Mouse (Mus musculus) frontal cortex, postnatal 14 days (tissue): Measurements from ENCODE around the gene Cmtm7.
"Not testable (repeated sequence)": the region's sequence is repeated elsewhere in the genome, so short reads cannot be mapped to it uniquely, and the experiment has no call there.

Experiments
- DNase-seq, 2 experiments: peaks; one replicate each; pipeline ENCODE4 v3.0.0; 2022; ENCODE audit warnings: low spot score in 2 of 2

Cmtm7 gene

DNA sequence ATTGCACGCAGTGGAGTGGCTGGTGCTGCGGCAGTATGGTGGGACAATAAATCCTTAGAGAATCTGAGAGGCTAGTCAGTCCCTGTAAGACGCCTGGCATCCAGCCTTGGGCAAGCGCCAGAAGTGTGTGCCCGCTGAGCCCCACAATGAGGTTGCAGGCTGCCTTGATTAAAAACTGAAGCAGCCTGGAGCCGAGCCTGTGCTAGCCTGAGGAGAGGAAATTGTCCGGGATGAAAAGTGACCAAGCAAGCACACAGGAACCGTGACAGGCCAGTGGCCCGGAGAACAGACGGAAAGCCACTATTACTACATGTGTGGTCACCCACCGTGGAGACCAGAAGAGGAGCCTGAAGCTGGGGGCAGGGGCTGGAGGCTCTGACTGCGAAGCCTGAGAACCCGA is 14.6 kb downstream of the Cmtm7 start:
- DNase-seq: peak; percentile 53 to 69

DNA sequence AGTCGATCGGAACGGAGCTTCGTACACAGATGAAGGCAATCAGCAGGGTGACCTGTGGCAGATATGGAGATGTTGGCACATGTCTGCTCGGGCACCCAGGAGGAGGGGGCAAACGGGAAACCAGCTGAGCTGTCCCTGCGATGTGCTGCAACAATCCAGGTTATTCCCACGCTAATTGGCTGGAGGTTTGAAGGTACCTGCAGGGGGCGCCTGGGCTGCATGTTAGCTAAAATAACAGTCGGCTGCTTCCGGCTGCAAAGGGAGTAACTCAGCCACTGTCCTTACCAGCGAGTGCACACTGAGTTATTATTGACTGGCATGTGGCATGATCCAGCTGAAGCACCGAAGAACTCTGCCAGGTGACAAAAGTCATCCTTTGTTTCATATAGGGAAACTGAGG is 18.3 kb downstream of the Cmtm7 start:
- no peak for DNase-seq

DNA sequence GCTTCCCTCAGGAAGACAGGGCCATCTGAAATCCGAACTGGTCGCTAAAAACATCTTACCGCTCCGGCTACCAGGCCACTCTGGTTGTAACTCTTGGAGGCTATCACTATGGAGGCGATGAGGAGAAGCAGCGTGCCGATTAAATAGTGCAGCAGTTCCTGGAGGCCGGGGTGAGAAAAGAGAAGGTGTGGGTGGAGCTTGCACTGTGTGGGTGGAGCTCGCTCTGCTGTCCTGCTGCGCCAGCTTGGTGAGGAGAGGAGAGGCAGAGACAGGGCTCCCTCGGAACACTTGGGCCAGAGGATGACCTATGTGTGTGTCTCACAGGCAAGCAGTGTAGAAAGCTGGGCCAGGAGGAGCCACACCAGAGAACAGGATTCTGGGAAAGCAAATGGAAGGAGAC is 19.8 kb downstream of the Cmtm7 start:
- no peak for DNase-seq

DNA sequence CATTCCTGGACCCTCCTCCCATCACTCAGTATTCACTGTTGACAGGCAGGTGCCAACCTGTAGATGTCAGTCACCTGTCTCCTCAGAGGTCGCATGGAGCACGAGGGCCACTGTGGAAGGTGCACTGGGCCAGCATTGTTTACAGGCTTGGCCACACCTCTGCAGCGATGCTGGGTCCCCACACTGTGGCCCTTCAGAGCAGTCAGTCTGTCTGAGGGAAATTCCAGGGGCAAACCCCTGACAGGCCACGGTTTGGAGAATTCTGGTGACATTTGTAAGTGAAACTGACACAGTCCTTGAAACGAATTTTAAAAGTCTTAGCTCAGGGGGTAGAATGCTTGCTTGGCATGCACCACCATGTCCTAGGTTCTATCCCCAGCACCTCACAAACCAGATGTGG is 21.3 kb downstream of the Cmtm7 start:
- no peak for DNase-seq

DNA sequence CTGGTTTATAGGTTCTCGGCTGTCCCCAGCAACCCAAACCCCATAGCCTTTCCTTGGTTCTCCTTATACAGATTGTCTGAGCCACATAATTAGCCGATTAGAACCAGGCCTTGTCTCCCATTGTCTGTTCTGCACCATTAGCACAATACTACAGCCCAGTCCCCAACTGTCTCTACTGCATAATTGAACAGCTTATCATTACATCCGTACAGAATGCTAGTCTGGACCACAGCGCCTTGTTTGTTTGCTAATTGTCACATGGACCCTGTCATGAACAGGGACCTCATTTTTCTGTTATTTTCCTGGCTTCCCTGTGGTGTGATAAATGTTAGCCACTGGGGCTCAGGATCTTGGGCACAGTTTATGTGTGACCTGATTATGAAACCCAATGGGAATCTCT is 21.8 kb downstream of the Cmtm7 start:
- no peak for DNase-seq

DNA sequence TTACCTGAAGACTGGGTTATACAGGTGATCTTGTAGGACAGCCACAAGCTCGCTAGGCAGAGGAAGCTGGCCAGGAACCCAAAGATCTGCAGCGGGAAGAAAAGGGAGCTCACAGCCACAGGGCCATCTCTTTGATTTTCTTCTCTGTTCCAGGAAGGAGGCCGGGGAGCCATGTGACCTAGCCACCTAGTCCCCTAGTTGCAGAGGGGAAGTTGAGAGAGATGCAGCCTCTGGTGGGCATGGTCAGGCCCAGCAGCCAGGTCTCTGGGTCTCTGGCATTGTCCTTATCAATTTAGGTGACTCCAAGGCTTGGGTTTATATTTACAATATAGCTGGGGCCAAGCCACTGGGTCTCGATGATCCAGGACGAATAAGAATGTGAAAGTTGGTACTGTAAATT is 22.9 kb downstream of the Cmtm7 start:
- DNase-seq: no peak

DNA sequence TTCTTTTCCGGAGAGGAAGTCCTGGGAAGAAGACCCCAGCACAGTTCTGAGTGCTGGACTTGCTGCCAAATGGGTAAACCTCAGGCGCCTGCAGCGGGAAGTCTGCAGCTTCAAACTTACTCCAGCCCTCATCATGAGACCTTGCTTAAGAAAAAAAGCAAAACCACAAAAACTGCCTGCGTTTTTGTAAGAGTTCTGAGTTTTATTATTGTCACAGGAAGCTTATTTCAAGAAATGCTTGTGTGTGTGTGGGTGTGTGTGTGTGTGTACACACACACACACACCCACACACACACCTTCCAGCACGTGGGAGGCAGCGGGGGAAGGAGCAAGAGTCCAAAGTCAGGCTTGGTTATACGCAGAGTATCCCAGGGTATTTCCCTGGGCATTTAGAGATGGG is 23.4 kb downstream of the Cmtm7 start:
- no peak for DNase-seq

DNA sequence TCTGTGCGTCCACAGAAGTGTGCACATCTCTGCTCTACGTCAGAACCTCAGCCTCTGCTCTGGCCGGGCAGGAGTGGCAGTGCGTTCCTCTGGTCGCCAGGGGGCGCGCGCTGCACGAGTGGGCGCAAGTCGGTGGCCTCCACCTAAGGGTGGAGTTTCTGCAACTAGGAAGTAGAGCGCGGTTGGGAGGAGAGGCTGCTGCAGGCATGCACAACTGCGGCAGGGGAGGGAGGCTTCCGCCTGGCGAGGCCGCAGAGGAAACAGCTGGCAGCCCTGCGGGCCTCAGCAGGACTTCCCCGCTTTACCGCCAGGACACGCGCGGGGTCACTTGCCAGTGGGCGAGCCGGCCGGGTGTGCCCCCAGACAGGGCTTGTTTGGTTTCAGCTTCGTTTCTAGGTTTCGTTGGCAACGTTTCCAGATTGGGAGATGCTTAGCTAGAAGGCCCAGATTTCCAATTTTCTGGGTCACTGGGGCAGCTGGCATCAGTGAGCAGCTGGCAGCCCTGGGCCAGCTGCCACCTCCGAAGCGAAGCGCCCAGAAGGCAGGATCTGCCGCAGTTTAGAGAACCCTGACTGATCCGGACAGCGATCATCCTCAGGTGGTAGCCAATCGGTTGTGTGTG is 28.7 kb downstream of the Cmtm7 start:
- peak; percentile 85 to 87 for DNase-seq

DNA sequence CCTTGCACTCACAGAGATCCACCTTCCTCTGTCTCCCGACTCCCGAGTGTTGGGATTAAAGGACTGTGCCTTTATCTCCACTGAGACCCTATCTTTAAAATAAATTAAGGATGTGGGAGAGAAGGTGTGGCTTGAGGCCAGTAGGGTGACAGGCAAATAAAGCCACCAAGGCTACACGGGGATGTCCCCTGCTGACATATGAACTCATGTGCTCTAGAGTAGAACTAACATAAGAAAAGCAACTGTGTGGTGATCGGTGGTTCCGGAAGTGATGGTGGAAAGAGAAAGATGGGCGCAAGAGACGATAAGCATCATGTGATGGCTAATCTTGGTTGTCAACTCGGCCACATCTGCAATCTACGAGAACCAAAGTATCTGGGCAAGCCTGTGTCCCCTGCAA is 29.3 kb downstream of the Cmtm7 start:
- DNase-seq: no peak

DNA sequence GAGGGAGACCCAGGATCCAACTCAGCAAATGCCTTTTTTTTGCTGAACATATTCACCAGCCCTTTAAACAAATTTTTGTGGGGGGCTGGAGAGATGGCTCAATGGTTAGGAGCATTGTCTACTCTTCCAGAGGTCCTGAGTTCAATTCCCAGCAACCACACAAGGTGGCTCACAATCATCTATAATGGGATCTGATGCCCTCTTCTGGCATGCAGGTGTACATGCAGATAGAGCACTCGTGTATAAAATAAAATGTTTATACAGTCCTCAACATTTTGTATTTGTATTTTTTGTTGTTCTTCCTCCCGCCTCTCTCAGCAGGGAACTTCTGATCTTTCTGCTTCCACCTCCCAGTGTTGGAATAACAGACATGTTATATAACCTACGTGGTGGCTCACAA is 30.1 kb downstream of the Cmtm7 start:
- no peak for DNase-seq

DNA sequence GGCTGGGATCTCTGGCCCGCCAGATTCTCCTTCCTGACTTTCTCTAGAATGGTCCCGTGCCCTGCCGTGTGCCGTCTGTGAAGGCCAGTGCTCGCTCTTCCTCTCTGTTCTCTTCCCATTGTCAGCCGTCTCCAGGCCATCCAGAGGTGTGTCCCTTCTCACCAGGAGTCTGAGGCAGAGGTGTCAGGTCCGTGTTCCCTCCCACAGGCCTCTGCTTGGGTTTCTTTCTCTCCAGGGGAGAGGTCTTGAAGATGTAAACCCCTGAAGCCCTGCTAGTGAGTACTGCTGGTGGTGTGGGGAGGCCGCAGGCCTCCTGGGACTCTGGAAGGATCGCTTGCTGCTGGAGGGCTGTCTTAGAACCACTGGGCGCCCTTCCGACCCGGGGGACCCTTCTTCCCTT is 34.2 kb downstream of the Cmtm7 start:
- DNase-seq: no peak

DNA sequence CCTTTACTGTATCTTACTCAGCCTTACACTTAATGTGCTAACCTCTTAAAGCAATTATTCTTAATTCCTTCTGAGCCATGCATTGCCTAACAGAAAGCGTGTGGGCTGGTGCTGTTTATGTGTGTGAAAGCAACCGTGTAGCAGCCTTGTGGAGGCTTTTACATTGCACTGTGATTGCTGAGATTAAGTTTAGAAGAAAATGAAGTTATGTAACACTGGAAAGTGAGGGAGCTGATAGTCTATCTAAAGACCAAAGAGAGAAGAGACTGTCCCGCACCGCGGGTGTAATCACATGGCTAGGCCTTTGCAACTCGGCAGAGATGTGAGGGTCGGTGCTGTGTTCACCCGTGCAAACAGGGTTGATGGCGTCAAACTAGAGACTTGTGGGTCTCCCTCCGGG is 34.6 kb downstream of the Cmtm7 start:
- no peak for DNase-seq

DNA sequence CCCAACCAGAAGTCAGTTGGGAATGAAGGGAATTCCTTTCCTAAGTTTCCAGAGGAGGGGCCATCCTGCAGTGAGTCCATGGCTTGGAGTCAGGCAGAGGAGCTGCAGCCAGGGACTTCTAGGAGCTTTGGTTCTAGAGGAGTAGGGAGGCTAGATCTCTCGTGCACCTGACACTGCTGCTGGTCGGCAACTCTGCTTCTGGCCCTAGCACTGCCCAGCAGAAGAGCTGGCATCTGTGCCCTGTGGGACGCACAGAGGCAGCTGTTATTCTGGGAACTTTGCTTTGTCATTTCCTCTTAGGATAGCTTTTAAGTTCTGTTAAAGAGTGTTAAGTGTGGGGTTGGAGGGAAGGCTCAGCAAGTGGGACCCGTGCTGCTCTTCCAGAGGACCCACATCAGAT is 36.0 kb downstream of the Cmtm7 start:
- no peak for DNase-seq

DNA sequence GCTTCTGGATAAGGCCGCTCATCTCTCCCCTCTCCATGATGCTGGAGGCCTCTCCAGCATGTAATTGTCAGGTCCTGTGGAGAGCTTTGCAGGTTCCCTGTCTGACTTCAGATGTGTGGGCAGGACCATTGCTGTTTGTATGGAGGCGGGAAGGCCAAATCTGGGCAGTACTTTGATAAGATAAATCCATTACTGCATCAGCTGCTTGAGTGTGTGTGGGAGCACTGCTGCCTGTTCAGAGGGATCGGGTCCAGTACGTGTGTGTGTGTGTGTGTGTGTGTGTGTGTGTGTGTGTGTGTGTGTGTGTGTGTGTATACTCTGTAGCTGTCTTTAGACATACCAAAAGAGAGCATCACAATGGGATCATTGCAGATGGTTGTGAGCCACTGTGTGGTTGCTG is 36.5 kb downstream of the Cmtm7 start:
- DNase-seq: no peak

DNA sequence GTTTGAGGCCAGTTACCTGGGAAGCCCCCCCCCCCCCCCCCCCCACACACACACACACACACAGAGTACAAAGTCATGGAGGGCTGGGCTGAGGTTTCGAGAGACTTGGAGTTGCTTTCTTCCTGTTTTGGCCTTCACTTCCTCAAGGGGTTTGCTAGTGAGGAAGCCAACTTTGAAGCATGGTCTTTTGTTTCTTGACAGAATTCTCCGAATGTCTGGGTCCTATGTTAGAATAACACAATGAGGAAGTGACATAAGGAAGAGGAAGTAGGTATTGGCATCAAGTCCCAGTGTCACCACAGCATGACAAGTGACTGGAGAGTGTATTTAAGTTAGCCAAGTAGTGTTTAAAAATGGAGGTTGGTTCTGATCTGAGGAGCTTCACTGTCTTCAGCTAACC is 38.9 kb downstream of the Cmtm7 start:
- DNase-seq: no peak

DNA sequence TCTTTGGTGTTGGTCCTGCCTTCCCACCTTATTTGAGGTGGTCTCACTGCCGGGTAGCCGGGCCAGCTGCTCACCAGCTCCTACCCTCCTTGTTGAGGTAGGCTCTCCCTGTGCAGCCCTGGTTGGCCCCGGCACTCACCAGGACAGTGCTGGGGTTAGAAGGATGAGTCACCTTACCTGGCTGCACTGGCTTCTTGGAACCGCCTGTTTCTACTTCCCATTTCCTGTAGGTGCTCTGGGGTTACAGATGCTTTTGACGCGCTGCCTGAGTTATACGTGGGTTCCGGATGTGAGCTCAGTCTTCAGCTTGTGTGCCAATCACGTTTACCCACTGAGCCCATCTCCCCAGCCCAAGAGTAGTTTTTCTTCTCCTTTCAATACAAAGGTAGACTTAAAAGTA is 41.3 kb downstream of the Cmtm7 start:
- no peak for DNase-seq

DNA sequence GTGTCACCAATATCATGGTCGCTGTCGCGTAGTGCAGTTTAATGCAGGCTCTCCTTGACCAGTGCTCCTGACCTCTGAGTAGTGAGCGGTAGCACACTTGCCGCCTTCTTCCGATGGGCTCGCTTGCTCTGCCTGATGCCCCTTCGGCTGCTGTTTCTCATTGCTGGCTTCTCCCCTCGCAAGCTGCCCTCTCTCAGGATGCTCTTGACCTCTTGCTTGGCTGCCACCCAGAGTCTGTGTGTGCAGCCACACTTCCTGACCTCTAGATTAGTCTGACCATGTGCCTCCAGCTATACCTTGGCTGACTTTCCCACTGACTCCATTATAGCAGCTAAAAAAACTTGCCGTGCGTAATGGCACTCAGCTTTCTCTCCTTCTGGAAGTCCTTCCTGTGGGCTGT is 45.2 kb downstream of the Cmtm7 start:
- no peak for DNase-seq

DNA sequence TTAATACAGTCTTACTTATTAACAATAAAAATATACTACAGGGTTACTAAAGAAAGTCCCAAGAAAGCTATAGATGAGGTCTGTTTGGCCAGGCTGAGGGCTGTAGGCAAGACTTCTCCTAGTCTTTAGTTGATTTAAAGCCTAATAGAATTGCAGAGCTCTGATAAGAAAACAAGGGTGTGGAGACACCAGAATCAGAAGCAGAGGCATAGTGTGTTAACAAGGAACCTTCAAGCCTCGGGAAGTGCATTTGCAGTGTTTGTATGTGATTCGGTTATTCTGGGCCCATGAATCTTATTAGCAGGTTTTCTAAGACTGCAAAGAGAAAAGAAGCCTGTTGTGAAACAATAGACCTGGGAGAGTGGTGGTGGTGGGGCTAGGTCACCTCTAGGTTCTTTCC is 48.4 kb downstream of the Cmtm7 start:
- DNase-seq: no peak

DNA sequence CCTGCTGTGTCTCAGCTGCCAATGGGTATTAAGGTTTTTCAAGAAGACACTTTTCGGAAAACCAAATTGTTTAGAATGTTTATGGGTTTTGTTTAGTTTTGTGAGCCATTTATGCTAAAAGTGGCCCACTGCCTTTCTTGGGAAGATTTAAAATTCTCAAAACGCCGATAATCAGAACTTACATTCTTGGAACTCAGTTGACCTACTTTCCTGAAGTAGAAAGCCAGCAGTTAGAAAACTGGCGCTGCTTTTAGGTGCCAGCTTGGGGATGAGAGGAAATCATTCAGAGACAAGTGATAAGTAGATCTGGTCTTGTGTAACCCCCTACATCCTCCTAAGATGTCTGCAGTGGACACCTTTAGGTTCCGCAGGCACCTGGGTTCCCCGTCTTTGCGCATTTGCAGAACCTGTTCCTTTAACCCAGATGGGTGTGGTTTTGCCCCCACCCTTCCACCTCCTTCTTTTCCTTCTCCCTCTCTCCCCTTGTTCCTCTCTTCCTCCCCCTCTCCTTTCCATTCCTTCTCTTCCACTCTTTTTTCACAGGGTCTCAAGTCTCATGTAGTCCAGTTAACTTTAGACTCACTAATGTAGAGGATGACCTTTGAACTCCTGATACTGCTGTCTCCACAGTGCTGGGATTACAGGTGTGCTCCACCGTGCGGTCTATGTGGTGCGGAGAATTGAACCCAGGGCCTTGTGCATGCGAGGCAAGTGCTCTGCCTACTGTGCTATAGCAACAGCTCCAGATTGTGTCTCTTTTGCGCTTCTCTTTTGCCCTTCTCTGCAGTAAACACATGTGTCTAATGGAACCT is 49.6 kb downstream of the Cmtm7 start:
- no peak for DNase-seq

DNA sequence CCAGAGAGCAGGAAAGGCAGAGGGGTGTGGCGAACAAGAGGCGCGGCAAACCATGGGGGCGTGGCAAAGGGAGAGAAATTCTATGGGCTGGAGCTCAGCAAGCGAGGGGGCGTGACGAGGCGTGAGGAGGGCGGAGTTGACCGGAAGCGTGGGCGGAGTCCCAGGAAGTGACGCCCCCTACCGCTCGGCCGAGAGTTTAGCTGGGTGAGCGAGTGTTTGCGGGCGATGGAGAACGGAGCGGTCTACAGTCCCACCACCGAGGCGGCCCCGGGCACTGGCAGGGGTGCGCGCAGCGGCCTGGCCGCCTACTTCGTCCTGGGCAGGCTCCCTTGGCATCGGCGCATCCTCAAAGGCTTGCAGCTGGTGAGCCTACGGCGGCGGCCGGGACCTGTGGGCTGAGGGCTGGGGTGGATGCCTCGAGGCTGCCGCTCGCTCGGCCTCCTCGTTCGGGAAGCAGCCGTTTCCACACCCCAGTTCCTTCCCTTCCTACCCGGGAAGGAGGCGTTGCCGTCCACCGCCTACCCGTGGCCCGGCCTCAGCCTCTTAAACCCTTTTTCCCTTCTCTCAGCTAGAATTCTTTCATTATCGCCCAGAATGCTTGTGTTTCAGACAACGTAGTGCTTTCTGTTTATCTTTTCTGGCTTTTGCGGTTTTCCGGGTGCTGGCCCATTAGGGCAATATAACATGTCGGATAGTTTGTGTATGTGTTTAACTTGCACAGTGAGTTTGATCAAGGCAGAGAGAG is 50.5 kb downstream of the Cmtm7 start, which contains the start of gene Cmtm6:
TSS of gene Cmtm6 (plus strand) at position 106 of the 745 bp plus-strand sequence.
- DNase-seq: peak; percentile 92

DNA sequence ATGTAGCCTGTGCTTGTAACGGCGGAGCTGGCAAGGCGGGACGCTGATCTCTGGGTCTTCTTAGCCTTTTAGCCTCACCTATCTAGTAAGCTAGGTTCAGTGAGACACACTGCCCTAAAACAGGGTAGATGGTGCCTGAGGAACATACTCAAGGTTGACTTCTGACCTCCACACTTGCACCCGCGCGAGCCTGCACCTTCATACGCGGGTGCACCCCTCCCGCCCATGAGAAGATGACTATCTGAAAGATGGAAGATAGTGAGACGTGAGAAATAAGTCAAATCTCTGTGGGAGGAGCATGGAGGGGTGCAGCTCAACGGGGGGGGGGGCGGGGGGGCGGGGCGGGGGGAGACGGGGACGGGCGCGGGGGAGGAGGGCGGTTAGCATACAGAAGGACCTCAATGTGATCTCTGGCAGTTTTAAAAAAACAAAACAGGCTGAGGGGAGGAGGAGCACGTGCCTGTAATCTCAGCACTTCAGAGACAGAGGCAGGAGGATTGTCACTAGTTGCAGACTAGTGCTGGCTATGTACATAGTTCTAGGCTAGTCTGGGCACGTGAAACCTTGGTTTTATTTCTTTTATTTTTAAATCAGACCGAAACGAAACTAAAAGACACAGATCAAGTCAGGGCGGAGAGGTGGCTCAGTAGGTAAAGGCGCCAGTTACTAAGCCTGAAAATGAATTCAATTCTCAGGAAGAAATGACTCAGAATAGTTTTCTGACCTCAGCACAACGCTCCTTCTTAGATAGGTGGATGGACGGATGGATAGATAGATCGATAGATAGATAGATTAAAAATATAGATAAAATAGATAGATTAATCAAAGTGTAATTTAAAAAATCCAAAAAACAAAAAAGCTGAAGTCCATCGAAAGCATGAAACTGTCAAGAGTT is 51.5 kb downstream of the Cmtm7 start:
- no peak for DNase-seq

DNA sequence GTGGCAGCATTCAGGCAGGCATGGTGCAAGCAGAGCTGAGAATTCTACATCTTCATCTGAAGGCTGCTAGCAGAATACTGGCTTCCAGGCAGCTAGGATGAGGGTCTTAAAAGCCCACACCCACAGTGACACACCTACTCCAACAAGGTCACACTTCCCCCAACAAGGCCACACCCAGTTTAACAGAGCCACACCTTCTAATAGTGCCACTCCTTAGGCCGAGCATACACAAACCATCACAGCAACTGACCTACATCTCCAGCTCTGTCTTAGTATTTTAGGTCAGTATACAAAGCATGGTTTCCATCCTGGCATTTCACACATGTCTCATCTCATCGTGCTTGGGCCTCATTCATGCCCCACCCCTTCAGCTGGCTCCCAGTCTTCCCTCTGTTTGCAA is 53.2 kb downstream of the Cmtm7 start:
- DNase-seq: not testable (repeated sequence)
